Comparison of ENCODE assay signal across 12 mouse cellular contexts in genomic region chr1:132144223-132144622, GRCm38 (mm10). TPM values are rescaled to one million over a fixed set of nuclear protein-coding genes. Genes with fewer than 3 reads are reported as not detected.
DNase-seq lines count a peak whose midpoint lies in the region; ATAC-seq lines count a peak whose summit lies in the region.
"Had no signal": no experiment of that assay in that cellular context is flagged by ENCODE, and none has a peak within 500 bp of the region (broad histone marks: within the 10 kb centered on the region; RNA-seq: fewer than 3 reads in every experiment).

No protein-coding gene starts in this region.

- H3K27me3 ChIP-seq in hindbrain, embryonic 12.5 days = peaks cover 19% of the 10 kb centered on the region
- peaks cover 37% of the 10 kb centered on the region for H3K27me3 ChIP-seq in midbrain, embryonic 12.5 days

- H3K9me3 ChIP-seq in hindbrain, embryonic 12.5 days (replicated peaks) = no peaks in the 10 kb centered on the region
- no peaks in the 10 kb centered on the region for H3K9me3 ChIP-seq in midbrain, embryonic 12.5 days
- H3K9me3 ChIP-seq: limb, embryonic 12.5 days had no signal

- H3K27ac ChIP-seq in hindbrain, embryonic 12.5 days = no peak overlapping the region
- H3K27ac ChIP-seq in midbrain, embryonic 12.5 days (replicated peaks) = 0 out of 2 replicates have a peak overlapping the region, but pooled peaks have one; percentile 3
- H3K27ac ChIP-seq: limb, embryonic 12.5 days had no signal

- DNase-seq in right cerebral cortex, adult 18-20 months = peak; percentile 84
- no peak for DNase-seq in right cerebral cortex, postnatal 14 days
- no peak for DNase-seq in spleen, postnatal 14 days (ENCODE audit: low spot score in 2 of 2)
- DNase-seq in urinary bladder, postnatal 36 days (ENCODE audit: low spot score in 2 of 2) = no peak
- DNase-seq in cerebellum, adult 11-12 months = no peak
- DNase-seq: heart, postnatal 4 days; thymus, adult 2 months had no signal

- H3K4me1 ChIP-seq in hindbrain, embryonic 12.5 days = peaks cover 15% of the 10 kb centered on the region
- peaks cover 19% of the 10 kb centered on the region for H3K4me1 ChIP-seq in midbrain, embryonic 12.5 days

- H3K4me2 ChIP-seq in hindbrain, embryonic 12.5 days (replicated peaks) = no peak overlapping the region
- H3K4me2 ChIP-seq in midbrain, embryonic 12.5 days (replicated peaks) = no peak overlapping the region
- H3K4me2 ChIP-seq: limb, embryonic 12.5 days had no signal

- H3K36me3 ChIP-seq in hindbrain, embryonic 12.5 days = no peaks in the 10 kb centered on the region
- H3K36me3 ChIP-seq in midbrain, embryonic 12.5 days = no peaks in the 10 kb centered on the region
- H3K36me3 ChIP-seq: limb, embryonic 12.5 days had no signal

- no peak overlapping the region for H3K4me3 ChIP-seq in hindbrain, embryonic 12.5 days
- no peak overlapping the region for H3K4me3 ChIP-seq in midbrain, embryonic 12.5 days
- H3K4me3 ChIP-seq: limb, embryonic 12.5 days had no signal

- 13% methylated on average over 2 of the region's 2 CpGs for WGBS in hindbrain, embryonic 12.5 days
- 15% methylated on average over 2 of the region's 2 CpGs for WGBS in midbrain, embryonic 12.5 days

- no peak overlapping the region for H3K9ac ChIP-seq in hindbrain, embryonic 12.5 days
- H3K9ac ChIP-seq in midbrain, embryonic 12.5 days (replicated peaks) = no peak overlapping the region
- H3K9ac ChIP-seq: limb, embryonic 12.5 days had no signal

- ATAC-seq in hindbrain, embryonic 12.5 days (ENCODE audit: low FRiP score) = peak; percentile 69
- peak; percentile 75 for ATAC-seq in midbrain, embryonic 12.5 days (ENCODE audit: low FRiP score, low read depth)
- no peak for ATAC-seq in erythroid progenitor cell, adult 5-6 weeks (replicated peaks; ENCODE audit: low FRiP score, poor library complexity, severe bottlenecking)

RNA-seq across cellular contexts. Expression of gene Cdk18, which starts 4.7 kb away (rescaled TPM):
- polyA plus RNA-seq in hindbrain, embryonic 12.5 days (2016; fragmentation: Nextera tagmentation; extraction: Ambion mirVana) = 0.99 and 1.4 TPM in 2 replicates
- polyA plus RNA-seq in midbrain, embryonic 12.5 days (2016; fragmentation: Nextera tagmentation; extraction: Ambion mirVana) = 0.56 and 1.6 TPM in 2 replicates
- not detected in 2 replicates for total RNA-seq in erythroid progenitor cell, adult 5-6 weeks (2015; ENCODE audit: low replicate concordance)
- total RNA-seq in erythroid progenitor cell, adult 5-6 weeks (2017; ENCODE audit: low replicate concordance) = 0.13 TPM in 1 of 2 replicates, not detected in the other

RNA-seq across cellular contexts. Expression of gene Lemd1, which starts 47.0 kb away (rescaled TPM):
- polyA plus RNA-seq in hindbrain, embryonic 12.5 days (2016; fragmentation: Nextera tagmentation; extraction: Ambion mirVana) = 10.8 and 12.7 TPM in 2 replicates
- polyA plus RNA-seq in midbrain, embryonic 12.5 days (2016; fragmentation: Nextera tagmentation; extraction: Ambion mirVana) = 13.4 and 15.6 TPM in 2 replicates
- total RNA-seq in erythroid progenitor cell, adult 5-6 weeks (2015; ENCODE audit: low replicate concordance) = not detected in 2 replicates
- total RNA-seq in erythroid progenitor cell, adult 5-6 weeks (2017; ENCODE audit: low replicate concordance) = not detected in 2 replicates
- total RNA-seq: CH12.LX; heart, postnatal 4 days had no signal
- polyA plus RNA-seq: thymus, adult 2 months had no signal

RNA-seq across cellular contexts. Expression of gene AC124108.1, which starts 47.0 kb away (rescaled TPM):
- polyA plus RNA-seq in hindbrain, embryonic 12.5 days (2016; fragmentation: Nextera tagmentation; extraction: Ambion mirVana) = 3.6 and 4.1 TPM in 2 replicates
- polyA plus RNA-seq in midbrain, embryonic 12.5 days (2016; fragmentation: Nextera tagmentation; extraction: Ambion mirVana) = 6.1 and 7.9 TPM in 2 replicates
- not detected in 2 replicates for total RNA-seq in erythroid progenitor cell, adult 5-6 weeks (2015; ENCODE audit: low replicate concordance)
- total RNA-seq in erythroid progenitor cell, adult 5-6 weeks (2017; ENCODE audit: low replicate concordance) = not detected in 2 replicates
- total RNA-seq: CH12.LX; heart, postnatal 4 days had no signal
- polyA plus RNA-seq: thymus, adult 2 months had no signal
